Mouse (Mus musculus): Measurements from ENCODE around the gene Comtd1. TPM values are rescaled to one million over a fixed set of nuclear protein-coding genes. Genes with fewer than 3 reads are reported as not detected.

The Comtd1 gene
- total RNA-seq (2015) (8.0 and 14.3 TPM in 2 replicates), total RNA-seq (2017) (0.89 and 5.4 TPM in 2 replicates)

DNA sequence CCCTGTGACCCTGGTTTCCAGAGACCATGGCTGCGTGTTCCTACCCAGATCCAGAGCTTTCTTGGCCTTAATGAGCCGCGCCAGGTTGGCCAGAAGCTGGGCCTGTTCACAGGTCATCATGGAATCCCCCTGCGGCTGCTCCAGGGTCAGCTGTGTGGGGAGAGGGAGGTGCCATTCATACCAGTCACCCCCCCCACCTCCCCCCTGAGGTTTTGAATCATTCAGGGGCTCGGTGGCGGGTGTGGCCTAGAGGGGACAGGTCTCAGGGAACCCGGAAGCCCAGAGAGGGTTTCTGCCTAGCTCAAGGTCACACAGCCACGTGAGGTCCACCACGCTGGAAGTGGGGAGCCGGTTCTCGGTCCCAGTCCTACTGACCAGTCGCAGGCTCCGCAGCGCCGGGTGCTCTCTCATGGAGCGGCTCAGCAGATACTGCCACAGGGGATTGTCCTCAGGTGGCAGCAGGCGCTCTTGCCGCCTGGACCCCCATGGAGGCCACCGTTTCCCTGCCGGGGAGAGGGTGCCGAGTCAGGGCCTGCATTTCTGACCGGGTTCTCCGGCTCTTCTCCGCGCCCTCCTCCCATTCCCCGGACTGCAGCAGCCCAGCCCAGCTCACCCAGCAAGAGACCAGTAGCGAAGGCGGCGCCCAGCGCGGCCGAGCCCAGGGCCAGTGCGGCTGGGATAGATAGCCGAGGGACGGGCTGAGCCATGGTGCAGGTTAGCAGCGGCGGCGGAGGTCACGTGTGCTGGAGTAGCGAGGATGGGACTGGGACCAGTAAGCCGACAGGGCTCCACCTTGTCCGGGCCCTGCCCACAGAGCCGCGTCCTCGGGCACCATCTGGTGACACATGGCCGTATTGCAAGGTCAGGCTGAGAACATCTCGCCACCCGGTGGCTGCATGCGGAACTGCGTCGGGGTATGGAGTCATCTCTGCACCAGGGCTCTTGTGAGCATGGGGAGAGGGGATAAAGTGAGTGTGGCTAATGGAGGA lies at the start of gene Comtd1:
Comtd1 (minus strand) TSS at position 812 of the 989 bp plus-strand sequence.
- ATAC-seq (ENCODE audit: poor library complexity, severe bottlenecking): peak; percentile 85

DNA sequence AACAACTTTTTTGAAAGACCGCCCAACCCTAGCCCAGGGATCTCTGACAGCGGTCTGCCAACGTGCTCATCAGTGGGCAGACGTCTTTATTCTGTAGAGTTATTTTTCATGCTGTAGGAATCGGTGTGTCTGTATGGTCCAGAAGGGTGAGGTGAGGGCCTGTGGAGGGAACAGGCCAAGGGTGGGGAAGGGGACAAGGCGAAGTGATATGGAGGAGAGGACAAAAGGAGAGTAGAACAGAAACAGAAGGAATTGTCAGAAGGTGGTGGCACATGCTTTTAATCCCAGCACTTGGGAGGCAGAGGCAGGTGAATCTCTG lies 43.5 kb upstream of the Comtd1 start:
- no peak for ATAC-seq (ENCODE audit: poor library complexity, severe bottlenecking)

DNA sequence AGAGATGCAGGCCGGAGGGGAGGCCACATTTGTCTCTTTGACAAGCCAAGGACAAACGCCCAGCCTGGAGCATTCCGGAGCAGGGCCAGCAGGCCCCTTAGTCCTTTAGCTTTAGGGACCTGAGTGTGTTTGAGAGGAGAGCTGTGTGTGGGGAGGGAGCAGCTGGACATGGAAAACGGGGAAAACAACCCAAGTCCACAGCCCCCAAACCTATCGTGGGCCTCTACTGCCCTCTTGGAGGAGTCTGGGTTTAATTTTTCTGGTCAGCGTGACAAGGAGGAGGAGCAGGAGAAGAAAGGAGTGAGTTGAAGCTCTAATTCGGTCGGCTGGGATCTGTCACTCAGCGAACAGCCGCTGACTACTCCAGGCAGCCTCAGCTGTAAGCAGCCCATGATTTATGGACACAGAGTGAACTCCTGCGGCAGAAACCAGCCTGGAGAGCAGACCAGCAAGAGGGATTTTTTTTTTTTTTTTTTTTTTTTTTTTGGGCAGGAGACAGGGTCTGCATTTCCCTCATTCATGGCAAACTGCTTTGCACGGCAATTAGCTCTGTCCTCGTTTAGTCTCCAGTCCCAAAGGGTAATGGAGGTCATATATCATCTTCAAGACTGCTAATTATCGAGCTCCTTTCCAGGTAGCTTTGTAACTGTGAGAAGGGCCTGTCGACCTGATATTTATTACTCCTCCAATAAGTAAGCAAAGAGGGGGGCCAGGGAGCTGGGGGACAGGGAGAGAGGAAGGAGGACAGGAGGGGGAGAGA lies 43.0 kb upstream of the Comtd1 start:
- ATAC-seq (ENCODE audit: poor library complexity, severe bottlenecking): no peak

DNA sequence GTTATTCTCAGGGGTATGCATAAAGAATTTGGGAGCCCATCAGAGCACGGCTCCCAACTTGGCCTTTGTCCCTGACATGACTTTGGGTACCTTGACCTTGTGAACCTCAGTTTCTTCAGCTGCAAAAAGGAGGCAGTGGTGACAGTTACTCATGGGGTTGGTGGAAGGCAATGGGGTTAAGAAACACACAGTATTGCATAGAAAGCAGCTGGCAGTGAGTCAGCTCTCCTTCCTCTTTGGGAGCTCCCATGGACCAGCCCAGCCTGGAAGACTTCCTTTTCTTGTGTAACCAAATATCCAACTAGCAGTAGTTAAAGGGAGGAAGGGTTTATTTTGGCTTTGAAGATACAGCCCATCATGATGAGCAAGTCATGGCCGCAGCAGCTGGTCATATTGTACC lies 41.7 kb upstream of the Comtd1 start:
- peak; percentile 98 for ATAC-seq (ENCODE audit: poor library complexity, severe bottlenecking)

- no peak for ATAC-seq (ENCODE audit: poor library complexity, severe bottlenecking)
Observed at GRCm38 (mm10) chr14:21866816-21867215, 18.0 kb upstream of the Comtd1 start.

GRCm38 (mm10) chr14:21866291-21866690 lies 17.5 kb upstream of the Comtd1 start:
- no peak for ATAC-seq (ENCODE audit: poor library complexity, severe bottlenecking)

DNA sequence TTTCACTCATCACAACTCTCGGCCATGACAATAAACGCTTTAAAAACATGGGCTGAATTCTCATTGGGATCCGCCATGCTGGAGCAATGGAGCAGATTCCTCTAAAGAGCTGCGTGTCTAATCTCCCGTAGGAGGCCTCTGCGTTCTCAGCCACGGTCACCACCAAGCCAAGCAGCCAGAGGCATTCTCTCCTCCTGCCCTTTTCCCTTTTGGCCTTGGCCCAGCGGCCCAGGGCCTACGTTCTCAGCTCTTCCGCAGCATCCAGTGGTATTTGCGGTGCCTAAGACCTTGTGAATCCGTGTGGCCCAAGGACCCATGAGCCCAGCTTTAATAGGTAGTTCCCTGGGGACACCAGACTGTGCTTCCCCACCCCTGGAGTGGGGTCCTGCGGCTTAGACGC lies 8.1 kb upstream of the Comtd1 start:
- ATAC-seq (ENCODE audit: poor library complexity, severe bottlenecking): no peak

DNA sequence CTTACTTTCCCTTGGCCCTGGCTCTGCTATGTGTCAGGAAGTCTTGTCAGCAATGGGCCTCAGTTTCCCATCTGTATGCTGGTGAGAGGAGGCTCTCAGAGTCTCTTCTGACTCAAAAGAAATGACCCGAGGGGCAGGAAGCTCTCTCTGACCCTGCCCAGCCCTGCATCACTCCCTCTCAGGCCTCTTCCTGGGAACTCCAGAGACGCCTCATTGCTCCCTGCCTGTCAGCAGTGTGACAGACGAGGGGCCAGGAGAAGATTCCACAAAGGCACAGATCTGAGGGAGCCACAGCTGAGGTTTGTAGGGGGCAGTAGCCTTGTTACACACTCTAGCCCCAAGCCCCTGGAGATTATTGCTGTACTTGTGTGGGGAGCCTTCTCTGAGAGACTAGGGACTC lies 7.2 kb upstream of the Comtd1 start:
- ATAC-seq (ENCODE audit: poor library complexity, severe bottlenecking): no peak

GRCm38 (mm10) chr14:21854271-21854670 lies 5.5 kb upstream of the Comtd1 start:
- ATAC-seq (ENCODE audit: poor library complexity, severe bottlenecking): no peak

GRCm38 (mm10) chr14:21853456-21854109 lies 4.8 kb upstream of the Comtd1 start:
- ATAC-seq (ENCODE audit: poor library complexity, severe bottlenecking): peak; percentile 49

GRCm38 (mm10) chr14:21851996-21852791 lies 3.4 kb upstream of the Comtd1 start:
- peak; percentile 43 for ATAC-seq (ENCODE audit: poor library complexity, severe bottlenecking)

DNA sequence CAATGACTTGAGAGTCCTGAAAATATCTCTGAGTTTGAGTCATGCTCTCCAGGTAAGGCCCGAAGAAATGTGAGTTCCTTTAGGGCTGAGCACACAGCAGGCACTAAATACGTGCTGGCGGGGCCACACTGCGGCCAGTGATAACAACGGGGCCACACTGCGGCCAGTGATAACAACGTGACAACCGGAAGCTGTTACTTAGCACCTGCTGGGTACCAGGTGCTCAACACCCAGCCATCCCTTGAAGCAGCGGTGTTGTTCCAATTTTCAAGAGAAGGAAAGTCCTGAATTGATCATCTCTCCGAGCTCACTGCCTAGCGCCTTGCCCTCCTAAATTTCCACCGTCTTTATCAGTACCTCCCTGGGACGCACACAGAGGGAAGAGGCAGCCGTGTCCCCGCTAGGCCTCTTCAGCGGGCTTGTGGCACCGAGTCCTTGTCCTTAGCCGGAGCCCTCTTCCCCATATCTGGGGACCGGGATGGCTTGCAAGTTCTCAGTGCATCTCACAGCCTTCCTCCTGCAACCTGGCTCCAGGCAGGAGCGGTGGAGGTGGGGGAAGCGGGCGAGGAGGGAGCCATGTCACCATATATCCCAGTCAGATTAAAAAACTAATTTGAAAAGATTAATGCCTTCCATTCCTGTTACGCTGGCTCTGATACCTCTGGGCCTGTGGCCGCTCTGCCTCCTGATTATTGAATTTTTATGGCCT lies 1.8 kb upstream of the Comtd1 start:
- ATAC-seq (ENCODE audit: poor library complexity, severe bottlenecking): no peak

DNA sequence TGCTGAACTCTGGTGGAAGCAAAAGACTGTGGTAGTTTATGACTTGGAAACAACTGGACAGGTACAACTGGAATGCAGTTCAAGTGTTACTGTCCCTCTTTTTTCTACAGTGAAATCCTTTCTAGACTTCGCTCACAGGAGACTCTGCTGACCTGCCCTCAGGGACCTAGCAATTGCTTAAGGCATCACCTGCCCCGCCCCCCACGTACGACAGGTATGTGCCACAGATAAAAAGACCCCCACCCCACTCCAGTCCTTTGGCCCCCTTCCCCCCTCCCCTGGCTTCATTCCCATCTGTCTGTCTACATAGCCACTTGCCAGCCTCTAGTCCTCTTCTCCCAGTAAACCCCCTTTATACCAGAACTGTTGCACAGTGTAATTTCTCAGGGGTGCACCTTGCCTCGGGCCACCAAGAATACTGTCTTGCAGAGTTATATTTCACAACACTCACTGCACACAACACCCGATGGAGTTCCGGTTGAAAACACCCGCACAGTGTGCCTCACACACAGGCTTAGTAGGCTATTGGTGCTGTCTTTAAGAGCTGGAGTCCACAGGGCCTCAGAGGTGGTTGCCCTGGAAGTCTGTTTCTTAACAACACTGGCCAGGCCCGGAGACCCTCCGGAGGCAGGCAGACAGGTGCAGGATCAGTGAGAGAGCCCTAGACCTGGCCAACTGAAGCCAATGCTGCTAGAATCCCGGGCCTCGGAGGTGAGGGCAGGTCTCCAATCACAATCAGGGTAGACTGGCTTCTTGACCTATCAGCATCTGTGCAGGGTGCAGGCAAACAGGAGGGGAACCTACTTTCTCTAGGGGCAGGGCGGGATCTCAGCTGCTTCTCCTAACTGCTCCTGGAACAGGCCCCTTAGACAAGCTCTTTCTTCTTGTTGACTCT lies 994 bp upstream of the Comtd1 start:
- ATAC-seq (ENCODE audit: poor library complexity, severe bottlenecking): no peak

- peak; percentile 14 for ATAC-seq (ENCODE audit: poor library complexity, severe bottlenecking)
Observed at GRCm38 (mm10) chr14:21847381-21848165, 1.2 kb downstream of the Comtd1 start.

- ATAC-seq (ENCODE audit: poor library complexity, severe bottlenecking): no peak
Observed at GRCm38 (mm10) chr14:21846827-21847380, 1.9 kb downstream of the Comtd1 start.

DNA sequence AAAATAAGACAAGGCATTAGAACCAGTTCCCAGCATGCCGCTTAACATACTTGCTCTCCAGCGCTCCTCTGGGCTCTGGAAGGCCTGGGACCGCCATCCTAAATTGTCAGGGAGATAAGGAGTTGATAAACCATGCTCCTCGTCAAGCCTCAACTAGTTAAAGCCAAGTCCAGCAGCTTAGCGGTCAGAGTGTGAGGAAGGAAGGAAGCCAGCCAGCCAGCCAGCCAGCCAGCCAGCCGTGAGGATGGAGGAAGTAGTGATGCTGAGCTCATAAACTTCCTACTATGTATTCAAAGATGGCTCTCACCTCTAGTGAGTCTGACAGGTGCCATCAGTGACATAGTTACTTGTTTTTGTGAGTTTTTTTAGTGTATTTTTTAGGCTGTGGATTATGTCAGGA lies 5.5 kb downstream of the Comtd1 start:
- peak; percentile 58 for ATAC-seq (ENCODE audit: poor library complexity, severe bottlenecking)

GRCm38 (mm10) chr14:21841819-21842592 lies 6.8 kb downstream of the Comtd1 start:
- no peak for ATAC-seq (ENCODE audit: poor library complexity, severe bottlenecking)
